Mouse (Mus musculus) hindbrain, embryonic 15.5 days (tissue): ENCODE data around the gene Mansc1. TPM values are rescaled to one million over a fixed set of nuclear protein-coding genes. Genes with fewer than 3 reads are reported as not detected.

Source experiments
- polyA plus RNA-seq: library from polyadenylated mRNA; unstranded; fragments of >200 nt; fragmentation: Nextera tagmentation; extraction: Ambion mirVana; gene quantifications from 2 replicates; pipeline ENCODE4 v1.2.1, GENCODE M21; 2015

The Mansc1 gene
- polyA plus RNA-seq, 1 experiment from 2014 or later = 1.3 TPM

Other genes starting within 250 kb of the Mansc1 start
- gene Bcl2l14, start 236.2 kb downstream of the Mansc1 start, polyA plus RNA-seq = 0.12 TPM in 1 of 2 replicates, not detected in the other
- gene Lrp6, start 65.5 kb downstream of the Mansc1 start, polyA plus RNA-seq = 16.4 and 16.8 TPM in 2 replicates
- 42.5 and 43.6 TPM in 2 replicates for gene Borcs5, start 7.0 kb upstream of the Mansc1 start, polyA plus RNA-seq
- 5.5 and 5.7 TPM in 2 replicates for gene Dusp16, start 160.1 kb upstream of the Mansc1 start, polyA plus RNA-seq
- gene Crebl2, start 197.7 kb upstream of the Mansc1 start, polyA plus RNA-seq = 3.4 and 4.2 TPM in 2 replicates